Mouse (Mus musculus): ENCODE results near the gene Mpv17.

GRCm38 (mm10) chr5:31192045-31192938 lies 38.2 kb upstream of the Mpv17 start:
- TF ChIP-seq ZNF384 (IDR thresholded peaks at IDR 0.05; ENCODE audit: low read depth, low read length) (no peak), CHD2 (IDR thresholded peaks at IDR 0.05; ENCODE audit: low read depth, low read length) (no peak), HCFC1 (IDR thresholded peaks at IDR 0.05; ENCODE audit: borderline replicate concordance, insufficient read depth, low read length) (no peak), ZC3H11A (IDR thresholded peaks at IDR 0.05; ENCODE audit: borderline replicate concordance, low read depth, low read length) (no peak)
